14 mouse cellular contexts compared by ENCODE assay signal in the genomic region with DNA sequence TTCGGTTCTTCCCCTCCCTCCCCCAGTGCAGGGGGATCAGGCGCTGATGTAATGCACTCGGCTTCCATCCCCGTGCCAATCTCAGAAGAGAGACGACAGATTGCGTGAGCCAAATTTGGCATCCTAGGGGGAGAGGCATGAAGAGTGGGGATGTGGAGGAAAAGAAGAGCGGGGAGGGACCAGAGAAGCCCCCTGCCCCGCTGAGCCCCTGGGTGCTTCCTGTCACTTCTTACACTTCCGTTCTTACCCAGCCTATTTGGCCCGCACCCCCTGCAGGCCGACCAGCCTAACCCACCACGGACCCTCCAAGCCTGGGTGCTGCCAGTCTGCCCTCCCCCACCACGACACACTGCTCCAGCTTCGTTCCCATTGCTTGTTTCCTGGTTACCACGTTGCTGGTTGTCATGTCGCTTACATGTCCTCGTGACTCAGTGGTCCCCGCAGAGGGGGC. TPM values are rescaled to one million over a fixed set of nuclear protein-coding genes. Genes with fewer than 3 reads are reported as not detected.
DNase-seq lines count a peak whose midpoint lies in the region; ATAC-seq and TF ChIP-seq lines count a peak whose summit lies in the region.
"Had no signal": no experiment of that assay in that cellular context is flagged by ENCODE, and none has a peak within 500 bp of the region (broad histone marks: within the 10 kb centered on the region; RNA-seq: fewer than 3 reads in every experiment).

No protein-coding gene starts in this region.

- WGBS in forebrain, embryonic 14.5 days = 17% methylated on average over 18 of the region's 18 CpGs
- WGBS in forebrain, embryonic 11.5 days = 21% methylated on average over 18 of the region's 18 CpGs
- 24% methylated on average over 18 of the region's 18 CpGs for WGBS in hindbrain, embryonic 13.5 days
- WGBS in hindbrain, postnatal 0 days = 14% methylated on average over 18 of the region's 18 CpGs

- H3K4me2 ChIP-seq in forebrain, embryonic 14.5 days (ENCODE audit: low read length) = no peak overlapping the region
- H3K4me2 ChIP-seq in forebrain, embryonic 11.5 days (ENCODE audit: low read depth, low read length, severe bottlenecking) = no peak overlapping the region
- no peak overlapping the region for H3K4me2 ChIP-seq in hindbrain, embryonic 13.5 days
- H3K4me2 ChIP-seq in hindbrain, postnatal 0 days (ENCODE audit: low read depth, low read length) = no peak overlapping the region
- H3K4me2 ChIP-seq: liver, embryonic 11.5 days; midbrain, embryonic 15.5 days had no signal

- no peak for TF ChIP-seq CTCF in hindbrain, postnatal 0 days (IDR thresholded peaks at IDR 0.05; ENCODE audit: low read depth)

- peak; percentile 57 for DNase-seq in forebrain, embryonic 14.5 days (ENCODE audit: low spot score)
- DNase-seq in forebrain, embryonic 11.5 days (ENCODE audit: low spot score) = no peak
- DNase-seq in hindbrain, postnatal 0 days (ENCODE audit: low spot score) = no peak
- peak; percentile 69 to 71 for DNase-seq in layer of hippocampus, adult 8-10 months (ENCODE audit: low spot score in 2 of 2)
- peak; percentile 68 to 79 for DNase-seq in right cerebral cortex, adult 2 months (ENCODE audit: low spot score in 2 of 2)
- no peak for DNase-seq in thymus, postnatal 36 days
- no peak for DNase-seq in gastrocnemius, adult 18-20 months (ENCODE audit: low spot score)
- DNase-seq: cerebellum, adult 11-12 months; kidney, postnatal 25 days had no signal

- H3K9me3 ChIP-seq in forebrain, embryonic 14.5 days (replicated peaks; ENCODE audit: control insufficient read depth, low read length) = no peaks in the 10 kb centered on the region
- H3K9me3 ChIP-seq in forebrain, embryonic 11.5 days (ENCODE audit: control insufficient read depth, low read length) = no peaks in the 10 kb centered on the region
- no peaks in the 10 kb centered on the region for H3K9me3 ChIP-seq in hindbrain, embryonic 13.5 days
- H3K9me3 ChIP-seq in hindbrain, postnatal 0 days (ENCODE audit: low read length) = no peaks in the 10 kb centered on the region
- H3K9me3 ChIP-seq: midbrain, embryonic 15.5 days had no signal

- no peak overlapping the region for H3K27ac ChIP-seq in forebrain, embryonic 14.5 days (ENCODE audit: low read depth, low read length)
- H3K27ac ChIP-seq in forebrain, embryonic 11.5 days (ENCODE audit: low read depth, low read length) = no peak overlapping the region
- no peak overlapping the region for H3K27ac ChIP-seq in hindbrain, embryonic 13.5 days
- no peak overlapping the region for H3K27ac ChIP-seq in hindbrain, postnatal 0 days
- H3K27ac ChIP-seq: midbrain, embryonic 15.5 days had no signal

- H3K4me3 ChIP-seq in forebrain, embryonic 14.5 days (ENCODE audit: low read depth, low read length) = no peak overlapping the region
- H3K4me3 ChIP-seq in forebrain, embryonic 11.5 days (ENCODE audit: low read depth, low read length) = no peak overlapping the region
- no peak overlapping the region for H3K4me3 ChIP-seq in hindbrain, embryonic 13.5 days
- no peak overlapping the region for H3K4me3 ChIP-seq in hindbrain, postnatal 0 days (ENCODE audit: low read length)
- H3K4me3 ChIP-seq: midbrain, embryonic 15.5 days had no signal

- H3K9ac ChIP-seq in forebrain, embryonic 14.5 days (ENCODE audit: low read length) = no peak overlapping the region
- no peak overlapping the region for H3K9ac ChIP-seq in forebrain, embryonic 11.5 days (ENCODE audit: low read length)
- 0 out of 2 replicates have a peak overlapping the region, but pooled peaks have one; percentile 19 for H3K9ac ChIP-seq in hindbrain, embryonic 13.5 days
- no peak overlapping the region for H3K9ac ChIP-seq in hindbrain, postnatal 0 days (replicated peaks; ENCODE audit: low read length)
- H3K9ac ChIP-seq: midbrain, embryonic 15.5 days had no signal

- no peak for ATAC-seq in forebrain, embryonic 14.5 days
- no peak for ATAC-seq in forebrain, embryonic 11.5 days (replicated peaks; ENCODE audit: low FRiP score)
- ATAC-seq in hindbrain, embryonic 13.5 days (ENCODE audit: low FRiP score) = no peak
- ATAC-seq in hindbrain, postnatal 0 days = no peak
- ATAC-seq: lung, postnatal 0 days; midbrain, embryonic 15.5 days had no signal

- no peaks in the 10 kb centered on the region for H3K36me3 ChIP-seq in forebrain, embryonic 14.5 days (ENCODE audit: control insufficient read depth, insufficient read depth, low read length)
- no peaks in the 10 kb centered on the region for H3K36me3 ChIP-seq in forebrain, embryonic 11.5 days (ENCODE audit: control insufficient read depth, insufficient read depth, low read length)
- no peaks in the 10 kb centered on the region for H3K36me3 ChIP-seq in hindbrain, embryonic 13.5 days
- H3K36me3 ChIP-seq in hindbrain, postnatal 0 days (ENCODE audit: insufficient read depth, low read length) = no peaks in the 10 kb centered on the region
- H3K36me3 ChIP-seq: midbrain, embryonic 15.5 days had no signal

- H3K27me3 ChIP-seq in forebrain, embryonic 14.5 days (replicated peaks; ENCODE audit: control insufficient read depth, insufficient read depth, low read length) = peaks cover 44% of the 10 kb centered on the region
- H3K27me3 ChIP-seq in forebrain, embryonic 11.5 days (ENCODE audit: control insufficient read depth, insufficient read depth, low read length) = peaks cover 50% of the 10 kb centered on the region
- H3K27me3 ChIP-seq in hindbrain, embryonic 13.5 days = peaks cover 98% of the 10 kb centered on the region
- peaks cover 27% of the 10 kb centered on the region; the same call in 1 of the 2 replicates for H3K27me3 ChIP-seq in hindbrain, postnatal 0 days (ENCODE audit: insufficient read depth, low read length)

- H3K4me1 ChIP-seq in forebrain, embryonic 14.5 days (ENCODE audit: control insufficient read depth, insufficient read depth, low read length) = peaks cover 6% of the 10 kb centered on the region
- peaks cover 12% of the 10 kb centered on the region for H3K4me1 ChIP-seq in forebrain, embryonic 11.5 days (replicated peaks; ENCODE audit: control insufficient read depth, insufficient read depth, low read length)
- peaks cover 17% of the 10 kb centered on the region for H3K4me1 ChIP-seq in hindbrain, embryonic 13.5 days (replicated peaks)
- no peaks in the 10 kb centered on the region for H3K4me1 ChIP-seq in hindbrain, postnatal 0 days (ENCODE audit: insufficient read depth, low read length)

RNA-seq across cellular contexts. Expression of gene Kcnj4, which starts 2.1 kb away (rescaled TPM):
- 0.18 TPM in 1 of 2 replicates, not detected in the other for polyA plus RNA-seq in forebrain, embryonic 14.5 days (2014; fragmentation: Nextera tagmentation; extraction: Ambion mirVana)
- polyA plus RNA-seq in forebrain, embryonic 11.5 days (2014; fragmentation: Nextera tagmentation; extraction: Ambion mirVana) = not detected in 2 replicates
- not detected in 2 replicates for polyA plus RNA-seq in hindbrain, embryonic 13.5 days (2015; fragmentation: Nextera tagmentation; extraction: Ambion mirVana)
- 0.50 and 0.94 TPM in 2 replicates for total RNA-seq in hindbrain, postnatal 0 days (2014; rRNA removed)
- polyA plus RNA-seq in hindbrain, postnatal 0 days (2015; fragmentation: Nextera tagmentation; extraction: Ambion mirVana) = not detected in 2 replicates
- total RNA-seq in layer of hippocampus, adult 8-10 months (2022) = 10 to 100 TPM; 81.3 to 98.0 (median 88.7) TPM
- total RNA-seq in gastrocnemius, adult 18-20 months (2021) = not detected
- polyA plus RNA-seq: liver, embryonic 11.5 days; lung, postnatal 0 days; neural tube, embryonic 14.5 days had no signal

RNA-seq across cellular contexts. Expression of gene Kdelr3, which starts 13.3 kb away (rescaled TPM):
- polyA plus RNA-seq in forebrain, embryonic 14.5 days (2014; fragmentation: Nextera tagmentation; extraction: Ambion mirVana) = 6.8 and 8.4 TPM in 2 replicates
- 9.7 and 10.3 TPM in 2 replicates for polyA plus RNA-seq in forebrain, embryonic 11.5 days (2014; fragmentation: Nextera tagmentation; extraction: Ambion mirVana)
- 12.5 TPM in 2 replicates for polyA plus RNA-seq in hindbrain, embryonic 13.5 days (2015; fragmentation: Nextera tagmentation; extraction: Ambion mirVana)
- total RNA-seq in hindbrain, postnatal 0 days (2014; rRNA removed) = 6.4 and 9.6 TPM in 2 replicates
- polyA plus RNA-seq in hindbrain, postnatal 0 days (2015; fragmentation: Nextera tagmentation; extraction: Ambion mirVana) = 8.1 and 9.5 TPM in 2 replicates
- under 1 TPM in 3 of 4 experiments, not detected in 1; 0.23 to 0.45 (median 0.32) TPM for total RNA-seq in layer of hippocampus, adult 8-10 months (2022)
- total RNA-seq in gastrocnemius, adult 18-20 months (2021) = 1 to 10 TPM; 1.3 to 2.0 TPM

RNA-seq across cellular contexts. Expression of gene Ddx17, which starts 43.6 kb away (rescaled TPM):
- polyA plus RNA-seq in forebrain, embryonic 14.5 days (2014; fragmentation: Nextera tagmentation; extraction: Ambion mirVana) = 88.7 and 97.1 TPM in 2 replicates
- 109 TPM in 2 replicates for polyA plus RNA-seq in forebrain, embryonic 11.5 days (2014; fragmentation: Nextera tagmentation; extraction: Ambion mirVana)
- 59.2 and 61.0 TPM in 2 replicates for polyA plus RNA-seq in hindbrain, embryonic 13.5 days (2015; fragmentation: Nextera tagmentation; extraction: Ambion mirVana)
- 291 and 334 TPM in 2 replicates for total RNA-seq in hindbrain, postnatal 0 days (2014; rRNA removed)
- 33.5 and 34.2 TPM in 2 replicates for polyA plus RNA-seq in hindbrain, postnatal 0 days (2015; fragmentation: Nextera tagmentation; extraction: Ambion mirVana)
- total RNA-seq in layer of hippocampus, adult 8-10 months (2022) = 100 to 1,000 TPM; 307 to 352 (median 330) TPM
- total RNA-seq in gastrocnemius, adult 18-20 months (2021) = 10 to 100 TPM; 52.5 to 75.6 TPM

RNA-seq across cellular contexts. Expression of gene Csnk1e, which starts 47.5 kb away (rescaled TPM):
- 114 and 158 TPM in 2 replicates for polyA plus RNA-seq in forebrain, embryonic 14.5 days (2014; fragmentation: Nextera tagmentation; extraction: Ambion mirVana)
- 209 and 213 TPM in 2 replicates for polyA plus RNA-seq in forebrain, embryonic 11.5 days (2014; fragmentation: Nextera tagmentation; extraction: Ambion mirVana)
- 231 and 245 TPM in 2 replicates for polyA plus RNA-seq in hindbrain, embryonic 13.5 days (2015; fragmentation: Nextera tagmentation; extraction: Ambion mirVana)
- total RNA-seq in hindbrain, postnatal 0 days (2014; rRNA removed) = 323 and 374 TPM in 2 replicates
- 158 and 178 TPM in 2 replicates for polyA plus RNA-seq in hindbrain, postnatal 0 days (2015; fragmentation: Nextera tagmentation; extraction: Ambion mirVana)
- total RNA-seq in layer of hippocampus, adult 8-10 months (2022) = 100 to 1,000 TPM; 112 to 137 (median 123) TPM
- total RNA-seq in gastrocnemius, adult 18-20 months (2021) = 10 to 100 TPM; 45.4 to 48.0 TPM

Comparison
In these comparisons a context has a peak if more than half of its experiments do, and no peak if none do; other contexts are left out.
1. DNase-seq: peak in forebrain, embryonic 14.5 days (single experiment), layer of hippocampus, adult 8-10 months (2 of 2) and right cerebral cortex, adult 2 months (2 of 2); none in forebrain, embryonic 11.5 days (single experiment), hindbrain, postnatal 0 days (single experiment), thymus, postnatal 36 days (0 of 2) and gastrocnemius, adult 18-20 months (single experiment).